Mouse (Mus musculus): ENCODE measurements at regions not wholly inside any gene's neighbourhood (a gene's known extent, or its start where the extent isn't known, plus 50 kb on each side); places are given as distances from the start of the nearest gene placed in this dataset.

DNA sequence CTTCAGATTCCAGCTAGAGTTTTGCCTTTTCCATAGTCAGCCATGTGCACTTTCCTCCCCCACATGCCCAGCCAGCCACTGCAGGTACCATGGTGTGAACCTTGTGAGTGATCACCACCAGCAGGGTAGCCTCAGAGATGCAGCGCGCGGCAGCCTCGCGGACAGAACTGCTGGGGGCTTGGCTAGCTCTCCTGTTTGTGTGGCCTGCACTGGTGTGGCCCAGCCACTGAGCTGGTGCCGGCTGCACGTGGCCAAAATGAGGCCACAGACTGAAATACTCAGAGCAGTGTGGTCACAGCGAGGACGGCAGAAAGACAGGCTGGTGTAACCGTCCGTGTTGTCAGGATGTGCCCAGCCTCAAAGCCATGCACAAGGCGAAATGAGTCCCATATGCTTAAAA, 197.4 kb downstream of the Smoc2 start:
- TF ChIP-seq CTCF (IDR thresholded peaks at IDR 0.05; ENCODE audit: low read depth, low read length), result no peak
- TF ChIP-seq TAL1 (conservative IDR thresholded peaks at IDR 0.05; ENCODE audit: low read depth, low read length), result no peak
- TF ChIP-seq GATA1 (IDR thresholded peaks at IDR 0.05; ENCODE audit: borderline replicate concordance, low read length), result no peak
- no peak for TF ChIP-seq POLR2AphosphoS5 (IDR thresholded peaks at IDR 0.05; ENCODE audit: insufficient replicate concordance, low read depth, low read length)
- TF ChIP-seq GATA2 (IDR thresholded peaks at IDR 0.05; ENCODE audit: borderline replicate concordance, low read depth, low read length), result no peak
